Mouse (Mus musculus): ENCODE data around the gene Carmil2.

Gene Carmil2

DNA sequence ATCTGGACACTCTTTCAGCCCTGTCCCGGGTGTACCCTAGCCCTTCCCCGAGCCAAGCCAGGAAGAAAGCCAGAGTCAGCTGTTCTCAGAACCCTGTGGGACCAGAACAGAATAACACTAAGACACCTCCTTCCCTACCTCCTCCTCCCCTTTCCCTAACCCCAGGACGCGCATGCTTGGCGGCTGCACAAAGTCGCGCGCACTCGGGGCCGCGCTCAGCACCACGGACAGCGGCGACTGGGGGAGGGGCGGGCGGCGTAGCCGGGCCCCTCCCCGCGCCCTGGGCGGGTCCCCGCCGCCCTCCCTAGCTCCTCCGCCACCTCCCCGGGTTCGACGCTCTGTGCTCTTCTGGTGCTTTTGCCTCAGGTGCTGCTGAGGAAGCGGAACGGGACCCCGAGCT is 7.6 kb downstream of the Carmil2 start:
- in situ Hi-C loops (cut with MboI; ENCODE audit: low pct_unique_long_range_greater_than_20kb in 1 of 2, low sequenced_read_pairs in 2 of 2, unreplicated experiment in 1 of 2), result no loop called here

GRCm38 (mm10) chr8:105694051-105694799 is 8.2 kb downstream of the Carmil2 start:
- in situ Hi-C loops (cut with MboI; ENCODE audit: low pct_unique_long_range_greater_than_20kb in 1 of 2, low sequenced_read_pairs in 2 of 2, unreplicated experiment in 1 of 2), result no loop called here

GRCm38 (mm10) chr8:105695080-105695780 is 9.2 kb downstream of the Carmil2 start:
- in situ Hi-C loops (cut with MboI; ENCODE audit: low pct_unique_long_range_greater_than_20kb in 1 of 2, low sequenced_read_pairs in 2 of 2, unreplicated experiment in 1 of 2), result no loop called here

- in situ Hi-C loops (cut with MboI; ENCODE audit: low pct_unique_long_range_greater_than_20kb in 1 of 2, low sequenced_read_pairs in 2 of 2, unreplicated experiment in 1 of 2), result no loop called here
Observed at GRCm38 (mm10) chr8:105697196-105697780, 11.2 kb downstream of the Carmil2 start.

GRCm38 (mm10) chr8:105698734-105699133 is 12.7 kb downstream of the Carmil2 start:
- in situ Hi-C loops (cut with MboI; ENCODE audit: low pct_unique_long_range_greater_than_20kb in 1 of 2, low sequenced_read_pairs in 2 of 2, unreplicated experiment in 1 of 2), result no loop called here

DNA sequence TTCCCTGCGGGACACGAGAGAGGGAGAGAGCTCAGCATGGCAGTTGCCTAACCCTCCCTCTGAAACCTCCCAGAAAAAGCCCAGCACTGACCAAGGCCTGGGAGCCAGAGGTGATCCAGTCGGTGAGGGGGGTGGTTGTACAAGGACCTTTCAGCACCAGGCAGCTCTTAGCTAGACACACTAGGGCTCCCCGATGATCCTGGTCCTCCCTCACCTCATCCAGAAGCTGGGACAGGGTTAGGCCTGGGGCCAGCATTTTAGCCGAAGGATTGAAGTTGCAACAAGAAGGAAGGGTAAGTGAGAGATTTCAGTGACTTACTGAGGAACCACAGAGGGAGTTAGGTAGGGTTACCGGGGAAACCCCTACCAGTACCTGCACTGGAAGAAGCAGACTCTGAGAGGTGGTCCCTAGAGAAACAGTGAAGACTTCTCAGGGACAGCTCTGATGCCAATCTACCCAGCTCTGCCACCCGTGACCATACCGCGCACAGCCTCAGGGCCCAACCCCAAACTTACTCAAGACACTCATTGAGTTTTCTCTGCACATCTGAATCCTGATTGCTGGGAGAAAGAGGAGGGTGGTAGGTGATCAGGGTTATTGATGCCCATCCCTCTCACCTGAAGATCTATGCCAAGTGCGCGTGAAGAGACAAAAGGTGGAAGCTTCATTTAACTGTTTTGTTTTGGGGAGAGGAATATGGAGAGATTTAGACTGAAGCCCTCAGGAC is 13.6 kb downstream of the Carmil2 start:
- in situ Hi-C loops (cut with MboI; ENCODE audit: low pct_unique_long_range_greater_than_20kb in 1 of 2, low sequenced_read_pairs in 2 of 2, unreplicated experiment in 1 of 2), result no loop called here

GRCm38 (mm10) chr8:105700566-105700965 is 14.5 kb downstream of the Carmil2 start:
- in situ Hi-C loops (cut with MboI; ENCODE audit: low pct_unique_long_range_greater_than_20kb in 1 of 2, low sequenced_read_pairs in 2 of 2, unreplicated experiment in 1 of 2), result no loop called here

DNA sequence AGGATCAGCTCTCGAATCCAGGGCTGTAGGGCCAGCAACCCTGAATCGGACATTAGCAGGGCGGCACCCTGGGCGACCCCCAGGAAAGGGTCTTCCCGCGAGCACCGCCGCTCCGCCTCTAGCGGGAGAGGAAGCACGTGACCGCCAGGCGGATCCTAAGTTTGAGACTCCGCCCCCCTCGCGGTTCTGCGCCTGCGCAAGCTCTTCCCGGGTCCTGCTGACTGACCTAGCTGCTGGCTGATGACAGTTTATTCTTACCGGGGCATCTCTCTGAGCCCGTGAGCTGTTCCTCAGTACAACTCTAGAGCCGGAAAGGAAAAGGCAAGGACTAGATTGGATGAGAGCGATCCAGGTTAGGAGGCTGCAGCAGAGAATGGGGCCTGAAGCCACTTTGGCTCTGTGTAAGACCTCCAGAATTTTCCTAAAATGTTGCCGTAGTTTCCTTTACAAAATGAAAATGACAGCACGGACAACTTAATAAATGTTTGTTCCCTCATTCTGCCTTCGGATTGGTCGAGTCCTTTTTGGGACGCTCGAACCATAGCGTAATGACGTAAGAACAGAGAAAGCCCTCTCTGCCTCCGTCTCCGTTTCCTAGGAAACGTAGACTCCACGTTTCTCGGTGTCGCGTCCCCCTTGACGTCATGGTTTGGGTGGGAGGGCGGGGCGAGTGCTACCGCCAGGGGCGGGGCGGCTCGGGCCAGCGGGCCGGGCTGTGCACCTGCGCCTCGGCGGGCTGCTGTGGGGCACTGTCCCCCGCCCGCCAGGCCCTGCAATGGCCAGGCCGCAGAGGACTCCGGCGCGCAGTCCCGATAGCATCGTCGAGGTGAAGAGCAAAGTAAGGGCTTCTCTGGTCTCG is 15.1 kb downstream of the Carmil2 start, which contains the start of the genes Acd and Pard6a:
TSS of gene Acd (minus strand) at position 137 of the 859 bp plus-strand sequence.
TSS of gene Pard6a (plus strand) at position 183 of the 859 bp plus-strand sequence.
- in situ Hi-C loops (cut with MboI; ENCODE audit: low pct_unique_long_range_greater_than_20kb in 1 of 2, low sequenced_read_pairs in 2 of 2, unreplicated experiment in 1 of 2), result no loop called here

- in situ Hi-C loops (cut with MboI; ENCODE audit: low pct_unique_long_range_greater_than_20kb in 1 of 2, low sequenced_read_pairs in 2 of 2, unreplicated experiment in 1 of 2), result no loop called here
Observed at GRCm38 (mm10) chr8:105702001-105702401, 15.9 kb downstream of the Carmil2 start.

DNA sequence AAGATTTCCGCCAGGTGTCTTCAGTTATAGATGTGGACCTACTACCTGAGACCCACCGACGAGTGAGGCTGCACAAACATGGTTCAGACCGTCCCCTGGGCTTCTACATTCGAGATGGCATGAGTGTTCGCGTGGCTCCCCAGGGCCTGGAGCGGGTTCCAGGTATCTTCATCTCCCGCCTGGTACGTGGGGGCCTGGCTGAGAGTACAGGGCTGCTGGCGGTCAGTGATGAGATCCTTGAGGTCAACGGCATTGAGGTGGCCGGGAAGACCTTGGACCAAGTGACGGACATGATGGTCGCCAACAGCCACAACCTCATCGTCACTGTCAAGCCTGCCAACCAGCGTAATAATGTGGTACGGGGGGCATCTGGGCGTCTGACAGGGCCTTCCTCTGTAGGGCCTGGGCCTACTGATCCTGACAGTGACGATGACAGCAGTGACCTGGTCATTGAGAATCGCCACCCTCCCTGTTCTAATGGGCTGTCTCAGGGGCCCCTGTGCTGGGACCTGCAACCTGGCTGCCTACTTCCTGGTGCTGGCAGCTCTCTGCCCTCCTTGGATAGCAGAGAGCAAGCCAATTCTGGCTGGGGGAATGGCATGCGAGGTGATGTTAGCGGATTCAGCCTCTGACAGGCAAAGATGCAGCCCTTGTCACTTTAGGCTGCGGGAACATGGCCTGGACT is 16.8 kb downstream of the Carmil2 start:
- in situ Hi-C loops (cut with MboI; ENCODE audit: low pct_unique_long_range_greater_than_20kb in 1 of 2, low sequenced_read_pairs in 2 of 2, unreplicated experiment in 1 of 2), result no loop called here

- in situ Hi-C loops (cut with MboI; ENCODE audit: low pct_unique_long_range_greater_than_20kb in 1 of 2, low sequenced_read_pairs in 2 of 2, unreplicated experiment in 1 of 2), result no loop called here
Observed at GRCm38 (mm10) chr8:105704146-105704812, 18.2 kb downstream of the Carmil2 start.

DNA sequence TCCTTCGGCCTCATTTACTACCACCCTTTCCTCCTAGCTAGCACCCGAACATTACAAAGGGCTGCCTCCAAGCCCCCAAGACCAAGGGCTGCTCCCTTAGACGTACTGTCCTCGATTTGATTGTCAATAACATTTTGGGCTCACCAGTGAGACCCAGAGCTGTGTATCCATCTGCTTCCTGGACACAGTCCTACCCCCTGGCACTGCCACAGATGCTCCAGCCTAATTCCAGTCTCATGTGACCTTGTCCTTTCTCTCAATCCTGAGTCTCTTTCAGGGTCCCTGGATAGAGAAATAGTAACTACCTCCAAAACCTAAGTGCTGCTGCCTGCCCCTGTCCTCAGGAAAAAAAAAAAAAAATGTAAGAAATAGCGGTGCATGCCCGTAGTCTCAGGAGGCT is 18.9 kb downstream of the Carmil2 start:
- in situ Hi-C loops (cut with MboI; ENCODE audit: low pct_unique_long_range_greater_than_20kb in 1 of 2, low sequenced_read_pairs in 2 of 2, unreplicated experiment in 1 of 2), result no loop called here

GRCm38 (mm10) chr8:105706426-105706825 is 20.4 kb downstream of the Carmil2 start:
- in situ Hi-C loops (cut with MboI; ENCODE audit: low pct_unique_long_range_greater_than_20kb in 1 of 2, low sequenced_read_pairs in 2 of 2, unreplicated experiment in 1 of 2), result no loop called here

DNA sequence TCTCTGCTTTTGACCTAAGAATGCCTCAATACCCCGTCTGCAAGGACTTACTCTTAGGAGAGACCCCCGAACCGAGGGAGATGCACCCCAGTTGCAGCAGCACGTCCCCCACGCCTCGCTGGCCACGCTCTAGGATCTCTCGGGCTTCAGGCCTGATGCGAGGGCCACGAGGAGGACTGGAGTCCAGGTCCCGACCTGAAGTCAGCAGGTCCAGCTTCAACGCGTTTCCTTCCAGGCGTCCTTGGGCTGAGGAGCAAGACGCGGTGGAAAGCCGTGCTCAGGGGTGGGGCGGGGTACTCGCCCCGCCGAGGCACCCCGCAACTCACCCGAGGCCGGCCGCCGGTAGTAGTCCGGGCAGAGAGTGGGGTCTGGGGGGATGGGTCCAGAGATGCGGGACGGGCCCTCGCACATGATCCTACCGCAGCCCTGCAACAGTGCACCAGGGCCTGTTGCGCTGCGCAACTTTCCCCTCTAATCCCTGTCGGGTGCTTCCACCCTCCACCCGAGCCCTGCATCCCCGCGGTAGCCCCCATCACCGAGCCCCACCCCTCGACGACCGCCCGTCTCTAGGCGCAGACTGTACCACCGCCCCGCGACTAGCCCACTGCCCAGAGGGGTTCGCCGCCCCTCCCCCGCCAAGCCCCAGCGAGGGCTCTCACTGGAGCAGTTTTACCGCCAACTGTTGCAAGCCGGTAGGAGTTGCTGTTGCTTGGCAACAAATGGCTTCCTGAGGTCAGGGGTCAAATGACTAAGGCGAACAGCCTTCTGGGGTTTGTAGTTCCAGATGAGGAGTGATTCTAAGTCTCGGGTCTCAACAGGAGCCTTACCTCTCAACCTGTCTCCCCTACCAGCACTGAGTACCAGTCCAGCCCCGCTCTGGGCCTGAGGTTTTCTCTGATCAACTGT is 21.7 kb downstream of the Carmil2 start, which contains the start of the genes 4933405L10Rik and Enkd1:
TSS of gene 4933405L10Rik (plus strand) at position 158 of the 906 bp plus-strand sequence.
TSS of gene Enkd1 (minus strand) at position 713 of the 906 bp plus-strand sequence.
- in situ Hi-C loops (cut with MboI; ENCODE audit: low pct_unique_long_range_greater_than_20kb in 1 of 2, low sequenced_read_pairs in 2 of 2, unreplicated experiment in 1 of 2), result no loop called here

DNA sequence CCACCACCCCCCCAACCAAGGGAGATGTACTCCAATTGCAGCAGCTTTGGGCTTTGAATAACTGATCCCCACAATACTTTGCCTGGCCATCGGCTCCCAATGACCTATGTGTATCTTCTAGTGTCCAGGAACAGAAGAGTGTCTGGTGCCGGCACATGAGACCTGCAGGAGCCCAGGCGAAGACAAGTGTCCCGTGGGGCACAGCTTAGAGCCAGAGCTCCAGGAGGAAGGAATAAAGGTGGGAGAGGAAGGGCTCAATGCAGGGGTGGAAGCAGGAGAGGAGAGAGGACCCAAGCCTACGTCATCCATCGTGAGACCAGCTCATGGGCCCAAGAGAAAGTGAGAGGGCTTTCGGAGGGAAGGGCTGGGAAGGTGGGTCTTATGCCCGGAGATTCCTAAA is 22.6 kb downstream of the Carmil2 start:
- in situ Hi-C loops (cut with MboI; ENCODE audit: low pct_unique_long_range_greater_than_20kb in 1 of 2, low sequenced_read_pairs in 2 of 2, unreplicated experiment in 1 of 2), result no loop called here

- in situ Hi-C loops (cut with MboI; ENCODE audit: low pct_unique_long_range_greater_than_20kb in 1 of 2, low sequenced_read_pairs in 2 of 2, unreplicated experiment in 1 of 2), result no loop called here
Observed at GRCm38 (mm10) chr8:105709317-105709716, 23.2 kb downstream of the Carmil2 start.
